Mouse (Mus musculus): ENCODE measurements around the gene 2010111I01Rik.
A peak's percentile ranks its signal among the peaks of the same experiment; 100 is the strongest.
"Not testable (repeated sequence)": the region's sequence is repeated elsewhere in the genome, so short reads cannot be mapped to it uniquely, and the experiment has no call there.

DNA sequence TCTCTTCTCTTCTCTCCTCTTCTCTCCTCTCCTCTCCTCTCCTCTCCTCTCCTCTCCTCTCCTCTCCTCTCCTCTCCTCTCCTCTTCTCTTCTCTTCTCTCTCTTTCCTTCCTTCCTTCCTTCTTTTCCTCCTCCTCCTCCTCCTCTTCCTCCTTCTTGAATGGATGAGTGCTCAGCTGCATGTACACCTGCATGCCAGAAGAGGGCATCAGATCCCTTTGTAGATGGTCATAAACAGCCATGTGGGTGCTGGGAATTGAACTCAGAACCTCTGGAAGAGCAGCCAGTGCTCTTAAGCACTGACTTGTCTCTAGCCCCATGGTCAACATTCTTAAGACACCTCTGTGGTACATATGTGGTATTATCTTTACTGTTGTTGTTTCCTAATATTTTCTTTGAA lies 269.8 kb downstream of the 2010111I01Rik start:
- TF ChIP-seq CTCF (conservative IDR thresholded peaks at IDR 0.05 in 1 of 2, IDR thresholded peaks at IDR 0.05 in 1 of 2; ENCODE audit: low read depth in 2 of 2, low read length in 2 of 2): peak in 1 of 2 experiments; percentile 33; a peak in 2 of 4 replicates
- not testable (repeated sequence) for TF ChIP-seq EP300 (IDR thresholded peaks at IDR 0.05; ENCODE audit: low read length); NRF1 (IDR thresholded peaks at IDR 0.05; ENCODE audit: low read depth, low read length); BHLHE40 (IDR thresholded peaks at IDR 0.05; ENCODE audit: low read depth, low read length); ELF1 (IDR thresholded peaks at IDR 0.05; ENCODE audit: low read depth, low read length); MXI1 (IDR thresholded peaks at IDR 0.05; ENCODE audit: low read depth, low read length); SIN3A (IDR thresholded peaks at IDR 0.05; ENCODE audit: low read length); ZKSCAN1 (IDR thresholded peaks at IDR 0.05; ENCODE audit: borderline replicate concordance, low read depth, low read length); POLR2A (IDR thresholded peaks at IDR 0.05; ENCODE audit: low read depth, low read length); IRF4 (IDR thresholded peaks at IDR 0.05; ENCODE audit: low read depth, low read length); USF1 (IDR thresholded peaks at IDR 0.05; ENCODE audit: low read depth, low read length)

Data from CH12.LX (cell line).